Mouse (Mus musculus) kidney, adult 10 weeks (tissue): ENCODE measurements around the gene Zscan4e. TPM values are rescaled to one million over a fixed set of nuclear protein-coding genes. Genes with fewer than 3 reads are reported as not detected.

ENCODE experiments used
- polyA plus RNA-seq: library from polyadenylated mRNA; stranded (reverse); fragments of 350-450 nt; fragmentation: Illumina TruSeq; extraction: RNeasy Lipid Tissue Mini Kit (QIAGEN cat#74804); gene quantifications from one replicate; pipeline ENCODE4 v1.2.3, GENCODE M21; 2014; ENCODE audit warnings: low read depth, low replicate concordance

Zscan4e gene
- not detected for polyA plus RNA-seq

GRCm38 (mm10) chr7:11310582-11310981 lies at the start of gene Zscan4e:
Gene Zscan4e (minus strand): TSS chr7:11310682.

Other genes with a start within 250 kb of the Zscan4e start
- gene Zscan4-ps1, start 241.0 kb downstream of the Zscan4e start, polyA plus RNA-seq: not detected
- gene Zscan4d, start 144.5 kb downstream of the Zscan4e start, polyA plus RNA-seq: not detected
- not detected for gene Zscan4f, start 87.2 kb upstream of the Zscan4e start, polyA plus RNA-seq
- not detected for gene Zscan4-ps2, start 203.6 kb upstream of the Zscan4e start, polyA plus RNA-seq